Mouse (Mus musculus) hindbrain, embryonic 14.5 days (tissue): Measurements from ENCODE around the gene Nos1ap. TPM values are rescaled to one million over a fixed set of nuclear protein-coding genes. Genes with fewer than 3 reads are reported as not detected.

Experiments used
- ATAC-seq: fragments of 200-750 bp; cut with Nextera tagmentation; 2 replicates; pipeline ENCODE4 v1.8.0; 2017; ENCODE audit warnings: moderate number of reproducible peaks, mild to moderate bottlenecking, moderate TSS enrichment, moderate library complexity; ENCODE audit not compliant: low FRiP score
- DNase-seq: peaks from one replicate; pipeline ENCODE4 v3.0.0-alpha.2; 2015; ENCODE audit warnings: low spot score
- H3K27ac ChIP-seq: fragments of 300-500 bp; sonication (generic); 2 replicates; pipeline ENCODE4 v1.5.1; 2014; ENCODE audit warnings: mild to moderate bottlenecking, moderate library complexity
- H3K27me3 ChIP-seq: fragments of 300-500 bp; sonication (generic); 2 replicates; pipeline ENCODE4 v1.6.1; 2014; ENCODE audit warnings: mild to moderate bottlenecking, low read length, mixed read lengths; ENCODE audit not compliant: control insufficient read depth, insufficient read depth
- H3K36me3 ChIP-seq: fragments of 300-500 bp; sonication (generic); replicated peaks from 2 replicates; pipeline ENCODE4 v1.6.1; 2014; ENCODE audit not compliant: control insufficient read depth, insufficient read depth
- H3K4me1 ChIP-seq: fragments of 300-500 bp; sonication (generic); replicated peaks from 2 replicates; pipeline ENCODE4 v1.6.1; 2014; ENCODE audit warnings: antibody characterized with exemption, low read length, mixed read lengths; ENCODE audit not compliant: control insufficient read depth, insufficient read depth
- H3K4me2 ChIP-seq: fragments of 300-500 bp; sonication (generic); replicated peaks from 2 replicates; pipeline ENCODE4 v1.6.1; 2014; ENCODE audit warnings: mild to moderate bottlenecking, moderate library complexity
- H3K4me3 ChIP-seq: fragments of 300-500 bp; sonication (generic); replicated peaks from 2 replicates; pipeline ENCODE4 v1.5.1; 2014; ENCODE audit warnings: mild to moderate bottlenecking, low read length
- H3K9ac ChIP-seq: fragments of 300-500 bp; sonication (generic); 2 replicates; pipeline ENCODE4 v1.6.1; 2014
- H3K9me3 ChIP-seq: fragments of 300-500 bp; sonication (generic); 2 replicates; pipeline ENCODE4 v1.6.1; 2016; ENCODE audit warnings: low read length; ENCODE audit not compliant: control insufficient read depth
- WGBS: fragments of 180-500 bp; shearing (Covaris S2); extraction: QIAGEN DNeasy Blood & Tissue Kit; methylation state at CpG from one replicate; pipeline ENCODE4 v1.1.7; 2014; 5-methylcytosine and 5-hydroxymethylcytosine counted together
- polyA plus RNA-seq: library from polyadenylated mRNA; unstranded; fragments of >200 nt; fragmentation: Nextera tagmentation; extraction: Ambion mirVana; gene quantifications from 2 replicates; pipeline ENCODE4 v1.2.1, GENCODE M21; 2014

Nos1ap gene
- polyA plus RNA-seq, 1 experiment from 2014 or later, result 18.0 TPM

DNA sequence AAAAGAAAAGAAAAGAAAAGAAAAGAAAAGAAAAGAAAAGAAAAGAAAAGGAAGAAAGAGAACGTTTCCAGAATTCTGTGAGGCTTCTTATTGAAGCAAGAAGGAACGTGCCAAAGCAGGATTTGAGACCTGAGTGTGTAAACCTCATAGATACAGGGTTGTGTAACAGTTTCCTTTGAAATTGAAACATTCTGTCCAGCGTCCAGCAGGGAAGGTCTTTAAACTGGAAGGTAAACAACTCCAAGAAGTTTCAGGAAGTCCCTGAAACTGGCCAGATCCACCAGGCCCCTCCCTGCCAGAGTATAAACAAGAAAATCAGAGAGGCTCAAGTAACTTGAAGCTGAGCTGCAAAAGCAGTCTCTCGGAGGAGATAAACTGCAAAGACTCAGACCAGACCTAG, 870 bp upstream of the Nos1ap start:
- Histone ChIP-seq H3K4me3 (no peak overlapping the region), H3K27me3 (no peaks in the 10 kb centered on the region), H3K4me1 (peaks cover 13% of the 10 kb centered on the region; the same call in 1 of the 2 replicates), H3K9ac (no peak overlapping the region), H3K27ac (no peak overlapping the region), H3K9me3 (0 out of 2 replicates have a peak, but pooled peaks cover 2% of the 10 kb centered on the region), H3K36me3 (no peaks in the 10 kb centered on the region), H3K4me2 (no peak overlapping the region)
- no peak for ATAC-seq
- 44% methylated on average over 4 of the region's 4 CpGs for WGBS
- no peak for DNase-seq

DNA sequence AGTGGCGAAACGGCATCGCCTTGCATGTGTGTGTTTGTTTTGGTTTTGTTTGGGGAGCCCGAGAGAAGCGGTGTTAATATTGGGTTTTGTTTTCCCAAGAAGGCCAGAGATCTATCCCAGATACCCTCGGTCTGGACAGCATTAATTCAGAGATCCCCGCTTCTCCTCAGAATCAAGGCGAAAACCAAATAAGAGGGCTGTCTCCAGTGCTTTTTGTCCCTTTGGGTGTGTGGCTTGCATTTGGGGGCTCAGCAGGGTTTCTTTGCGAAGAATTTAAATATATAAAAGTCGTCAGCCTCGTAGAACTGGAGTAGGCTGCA, 340 bp upstream of the Nos1ap start:
- 1% methylated on average over 11 of the region's 11 CpGs for WGBS
- Histone ChIP-seq H3K9ac (peak overlapping the region; percentile 84), H3K4me2 (peak overlapping the region; percentile 98), H3K4me1 (peaks cover 13% of the 10 kb centered on the region; the same call in 1 of the 2 replicates), H3K4me3 (peak overlapping the region; percentile 90), H3K27ac (peak overlapping the region; percentile 72; the same call in 1 of the 2 replicates), H3K9me3 (0 out of 2 replicates have a peak, but pooled peaks cover 5% of the 10 kb centered on the region), H3K36me3 (no peaks in the 10 kb centered on the region), H3K27me3 (no peaks in the 10 kb centered on the region)
- ATAC-seq (no peak), DNase-seq (no peak)

DNA sequence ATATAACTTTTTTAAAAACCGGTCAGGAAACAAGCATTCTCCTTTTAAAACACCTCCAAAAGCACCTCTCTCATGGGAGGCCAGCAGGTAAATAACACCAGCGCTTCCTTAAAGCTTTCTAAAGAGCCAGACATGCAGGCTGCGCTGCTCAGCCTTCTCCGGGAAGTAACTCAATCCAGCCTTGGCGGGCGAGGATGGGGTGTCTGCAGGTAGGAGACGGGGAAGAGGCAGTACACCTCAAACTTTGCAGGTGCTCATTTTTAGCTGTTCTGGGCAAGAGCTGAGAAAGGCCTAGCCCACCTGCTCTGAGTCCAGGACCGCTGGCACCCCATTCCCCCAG, 812 bp downstream of the Nos1ap start:
- H3K9me3 ChIP-seq, result 0 out of 2 replicates have a peak, but pooled peaks cover 5% of the 10 kb centered on the region
- ATAC-seq (no peak), DNase-seq (peak; percentile 43)
- H3K36me3 ChIP-seq, result no peaks in the 10 kb centered on the region
- no peak overlapping the region for H3K27ac ChIP-seq
- H3K4me3 ChIP-seq, result peak overlapping the region; percentile 90
- H3K4me1 ChIP-seq, result peaks cover 13% of the 10 kb centered on the region; the same call in 1 of the 2 replicates
- H3K27me3 ChIP-seq, result no peaks in the 10 kb centered on the region
- peak overlapping the region; percentile 84 for H3K9ac ChIP-seq
- 5% methylated on average over 8 of the region's 8 CpGs for WGBS
- peak overlapping the region; percentile 98 for H3K4me2 ChIP-seq

DNA sequence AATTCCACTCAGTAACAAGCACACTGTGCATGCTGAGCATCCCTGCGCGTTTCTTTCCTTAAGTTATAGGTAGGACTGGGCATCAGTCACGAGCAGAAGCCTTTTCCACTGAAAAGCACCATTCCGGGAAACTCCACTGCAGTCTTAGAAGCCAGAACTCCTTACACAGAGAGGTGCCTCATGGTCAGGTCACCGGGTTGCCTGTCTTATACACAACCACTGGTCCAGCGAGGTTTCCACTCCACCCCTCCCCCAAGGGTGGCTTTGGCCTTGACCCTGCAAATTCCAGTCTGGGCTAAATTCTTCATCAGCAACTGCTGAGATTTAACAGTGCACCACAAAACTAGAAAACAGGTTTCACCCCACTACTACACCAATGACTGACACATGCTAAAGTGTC, 1.3 kb downstream of the Nos1ap start:
- Histone ChIP-seq H3K9me3 (0 out of 2 replicates have a peak, but pooled peaks cover 5% of the 10 kb centered on the region), H3K4me3 (peak overlapping the region; percentile 90), H3K9ac (0 out of 2 replicates have a peak overlapping the region, but pooled peaks have one; percentile 84), H3K27ac (no peak overlapping the region), H3K27me3 (no peaks in the 10 kb centered on the region), H3K4me1 (peaks cover 13% of the 10 kb centered on the region; the same call in 1 of the 2 replicates), H3K4me2 (peak overlapping the region; percentile 98), H3K36me3 (no peaks in the 10 kb centered on the region)
- DNase-seq, result no peak
- 28% methylated on average over 6 of the region's 6 CpGs for WGBS
- ATAC-seq, result no peak

DNA sequence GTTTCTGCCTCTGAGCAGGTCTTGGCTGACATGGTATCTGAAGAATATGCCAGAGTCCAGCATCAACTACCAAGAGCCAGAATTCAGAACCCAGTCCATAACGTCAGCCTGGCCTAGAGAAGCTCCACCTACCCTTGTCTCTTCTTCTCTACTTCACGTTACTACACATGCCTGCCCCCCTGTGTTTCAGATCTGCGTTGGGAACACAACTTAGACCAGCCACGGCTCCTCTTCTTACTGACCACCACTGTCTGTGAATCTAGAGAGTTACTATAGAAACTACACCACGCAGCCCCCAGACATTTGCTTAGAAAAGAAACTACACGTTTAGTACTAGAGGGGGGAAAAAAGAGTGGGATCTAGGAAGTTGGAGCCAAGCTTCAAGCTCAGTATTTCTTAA, 2.9 kb downstream of the Nos1ap start:
- no peak overlapping the region for H3K9ac ChIP-seq
- no peaks in the 10 kb centered on the region for H3K36me3 ChIP-seq
- H3K4me3 ChIP-seq, result no peak overlapping the region
- H3K27ac ChIP-seq, result no peak overlapping the region
- 0 out of 2 replicates have a peak, but pooled peaks cover 5% of the 10 kb centered on the region for H3K9me3 ChIP-seq
- H3K4me1 ChIP-seq, result peaks cover 13% of the 10 kb centered on the region; the same call in 1 of the 2 replicates
- H3K27me3 ChIP-seq, result no peaks in the 10 kb centered on the region
- peak overlapping the region; percentile 98 for H3K4me2 ChIP-seq
- ATAC-seq, result no peak
- 78% methylated on average over 6 of the region's 6 CpGs for WGBS
- DNase-seq, result no peak

- Histone ChIP-seq H3K9ac (no peak overlapping the region), H3K27ac (no peak overlapping the region), H3K4me1 (peaks cover 12% of the 10 kb centered on the region; the same call in 1 of the 2 replicates), H3K9me3 (0 out of 2 replicates have a peak, but pooled peaks cover 5% of the 10 kb centered on the region), H3K36me3 (no peaks in the 10 kb centered on the region), H3K4me2 (no peak overlapping the region), H3K4me3 (no peak overlapping the region), H3K27me3 (no peaks in the 10 kb centered on the region)
- DNase-seq, result no peak
- 91% methylated on average over 2 of the region's 2 CpGs for WGBS
- ATAC-seq, result no peak
Observed at GRCm38 (mm10) chr1:170583925-170584324, 5.7 kb downstream of the Nos1ap start.

- H3K4me2 ChIP-seq, result no peak overlapping the region
- H3K36me3 ChIP-seq, result no peaks in the 10 kb centered on the region
- H3K27me3 ChIP-seq, result no peaks in the 10 kb centered on the region
- no peak overlapping the region for H3K9ac ChIP-seq
- DNase-seq (no peak), ATAC-seq (no peak)
- 0 out of 2 replicates have a peak, but pooled peaks cover 5% of the 10 kb centered on the region for H3K9me3 ChIP-seq
- no peaks in the 10 kb centered on the region for H3K4me1 ChIP-seq
- H3K4me3 ChIP-seq, result no peak overlapping the region
- 68% methylated on average over 5 of the region's 5 CpGs for WGBS
- H3K27ac ChIP-seq, result no peak overlapping the region
Observed at GRCm38 (mm10) chr1:170582341-170582740, 7.3 kb downstream of the Nos1ap start.

GRCm38 (mm10) chr1:170580485-170581110, 9.1 kb downstream of the Nos1ap start:
- DNase-seq (no peak), ATAC-seq (no peak)
- Histone ChIP-seq H3K9me3 (0 out of 2 replicates have a peak, but pooled peaks cover 4% of the 10 kb centered on the region), H3K27ac (no peak overlapping the region), H3K4me2 (no peak overlapping the region), H3K4me3 (no peak overlapping the region), H3K36me3 (no peaks in the 10 kb centered on the region), H3K4me1 (peaks cover 8% of the 10 kb centered on the region), H3K27me3 (no peaks in the 10 kb centered on the region), H3K9ac (no peak overlapping the region)
- 76% methylated on average over 13 of the region's 13 CpGs for WGBS

DNA sequence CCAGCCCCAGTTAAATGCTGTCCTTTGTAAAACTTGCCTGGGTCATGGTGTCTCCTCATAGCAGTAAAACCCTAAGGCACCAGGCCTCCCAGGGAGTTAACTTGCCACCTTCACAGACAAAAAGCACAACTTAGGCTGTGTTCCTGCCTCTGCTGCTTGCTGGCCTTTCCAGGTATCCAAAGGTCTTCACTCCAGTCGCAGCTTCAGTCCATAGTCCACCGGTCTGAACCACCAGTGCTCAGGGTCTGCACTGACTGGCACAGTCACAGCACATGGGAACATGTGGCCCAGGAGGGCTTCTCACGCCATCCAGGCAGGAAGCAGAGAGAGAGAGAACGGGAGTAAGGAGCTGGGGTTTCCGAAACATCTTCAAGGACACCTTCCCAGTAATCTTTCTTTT, 10.2 kb downstream of the Nos1ap start:
- WGBS, result 95% methylated on average over 5 of the region's 5 CpGs
- Histone ChIP-seq H3K9me3 (no peaks in the 10 kb centered on the region), H3K4me3 (no peak overlapping the region), H3K27me3 (no peaks in the 10 kb centered on the region), H3K36me3 (no peaks in the 10 kb centered on the region), H3K9ac (no peak overlapping the region), H3K27ac (no peak overlapping the region), H3K4me1 (peaks cover 8% of the 10 kb centered on the region), H3K4me2 (no peak overlapping the region)
- no peak for DNase-seq
- no peak for ATAC-seq
